Mouse (Mus musculus) ES-Bruce4 (cell line): Measurements from ENCODE around the gene Slc25a41. TPM values are rescaled to one million over a fixed set of nuclear protein-coding genes. Genes with fewer than 3 reads are reported as not detected.
A peak's percentile ranks its signal among the peaks of the same experiment; 100 is the strongest.

Source experiments
- H3K27ac ChIP-seq: 2 replicates; pipeline ENCODE4 v1.5.1; 2012; ENCODE audit warnings: low read length, inconsistent platforms; ENCODE audit not compliant: insufficient read depth
- H3K27me3 ChIP-seq: 2 replicates; pipeline ENCODE4 v1.6.1; 2012; ENCODE audit warnings: mild to moderate bottlenecking, low read length, inconsistent platforms; ENCODE audit not compliant: control insufficient read depth, poor library complexity, insufficient read depth, severe bottlenecking
- H3K36me3 ChIP-seq: 2 replicates; pipeline ENCODE4 v1.6.1; 2012; ENCODE audit warnings: inconsistent platforms, mild to moderate bottlenecking, low read length, moderate library complexity; ENCODE audit not compliant: control insufficient read depth, poor library complexity, insufficient read depth, severe bottlenecking
- H3K4me1 ChIP-seq: one replicate; pipeline ENCODE4 v1.8.1; 2011; ENCODE audit warnings: low read length; ENCODE audit not compliant: control insufficient read depth, insufficient read depth
- H3K4me3 ChIP-seq: 2 replicates; pipeline ENCODE4 v1.5.1; 2011; ENCODE audit warnings: low read depth, mild to moderate bottlenecking, low read length
- H3K9ac ChIP-seq: 2 replicates; pipeline ENCODE4 v1.6.1; 2012; ENCODE audit warnings: low read depth, mild to moderate bottlenecking, inconsistent platforms; ENCODE audit not compliant: poor library complexity, severe bottlenecking
- H3K9me3 ChIP-seq: replicated peaks from 2 replicates; pipeline ENCODE4 v1.6.1; 2012; ENCODE audit warnings: mild to moderate bottlenecking, low read length, inconsistent platforms; ENCODE audit not compliant: control insufficient read depth, poor library complexity, insufficient read depth, severe bottlenecking
- CTCF ChIP-seq: IDR thresholded peaks from one replicate; pipeline ENCODE4 v1.8.1; 2011; ENCODE audit warnings: low read depth, low read length
- EP300 ChIP-seq: IDR thresholded peaks from 2 replicates; pipeline ENCODE4 v1.6.1; 2011; ENCODE audit warnings: low read depth, low read length; ENCODE audit not compliant: insufficient read depth
- POLR2A ChIP-seq: IDR thresholded peaks from one replicate; pipeline ENCODE4 v1.8.1; 2011; ENCODE audit warnings: low read length; ENCODE audit not compliant: insufficient read depth
- polyA plus RNA-seq: library from polyadenylated mRNA; stranded (reverse); fragments of >200 nt; gene quantifications from 2 replicates; pipeline ENCODE4 v1.2.4, GENCODE M21; 2011; ENCODE audit warnings: low read depth; ENCODE audit not compliant: missing spikeins, insufficient read depth, insufficient read length

Slc25a41 gene
- not detected in 2 replicates for polyA plus RNA-seq

- H3K27me3 ChIP-seq = no peaks in the 10 kb centered on the region
- no peak within 1 kb of the TSS for H3K27ac ChIP-seq
- no peak within 1 kb of the TSS for H3K4me3 ChIP-seq
- H3K9me3 ChIP-seq = no peaks in the 10 kb centered on the region
- no peak within 1 kb of the TSS for H3K9ac ChIP-seq
- TF ChIP-seq EP300 = no peak
- no peak for TF ChIP-seq POLR2A
- TF ChIP-seq CTCF = no peak
- no peaks in the 10 kb centered on the region for H3K36me3 ChIP-seq
- H3K4me1 ChIP-seq = no peaks in the 10 kb centered on the region
Measured at GRCm38 (mm10) chr17:57041554-57041953, at the start of gene Slc25a41. Slc25a41 (minus strand) TSS chr17:57041654.

GRCm38 (mm10) chr17:57087049-57087832, 45.8 kb upstream of the Slc25a41 start, which contains the start of gene Tubb4a:
Tubb4a (minus strand) TSS chr17:57087782.
- H3K4me3 ChIP-seq = peak within 1 kb of the TSS; percentile 42

GRCm38 (mm10) chr17:57085970-57086757, 44.7 kb upstream of the Slc25a41 start:
- Histone ChIP-seq H3K9me3 (no peaks in the 10 kb centered on the region), H3K36me3 (no peaks in the 10 kb centered on the region), H3K9ac (no peak overlapping the region), H3K27me3 (no peaks in the 10 kb centered on the region), H3K27ac (no peak overlapping the region), H3K4me3 (no peak overlapping the region), H3K4me1 (no peaks in the 10 kb centered on the region)
- TF ChIP-seq POLR2A = no peak
- TF ChIP-seq CTCF = no peak
- TF ChIP-seq EP300 = no peak

More at GRCm38 (mm10) chr17:57087049-57087832, 45.8 kb upstream of the Slc25a41 start, which contains the start of gene Tubb4a:
- Histone ChIP-seq H3K27ac (no peak within 1 kb of the TSS), H3K9ac (no peak within 1 kb of the TSS), H3K9me3 (no peaks in the 10 kb centered on the region), H3K27me3 (no peaks in the 10 kb centered on the region), H3K4me1 (no peaks in the 10 kb centered on the region), H3K36me3 (no peaks in the 10 kb centered on the region)
- TF ChIP-seq CTCF (no peak), POLR2A (no peak)

- TF ChIP-seq POLR2A (no peak), EP300 (no peak), CTCF (no peak)
- Histone ChIP-seq H3K4me3 (no peak overlapping the region), H3K27me3 (no peaks in the 10 kb centered on the region), H3K27ac (no peak overlapping the region), H3K9me3 (no peaks in the 10 kb centered on the region), H3K4me1 (peaks cover 2% of the 10 kb centered on the region), H3K9ac (no peak overlapping the region), H3K36me3 (no peaks in the 10 kb centered on the region)
Measured at GRCm38 (mm10) chr17:57082481-57082880, 41.0 kb upstream of the Slc25a41 start.

- H3K4me1 ChIP-seq = peaks cover 2% of the 10 kb centered on the region
- H3K4me3 ChIP-seq = no peak overlapping the region
Measured at GRCm38 (mm10) chr17:57081234-57081842, 39.9 kb upstream of the Slc25a41 start.

GRCm38 (mm10) chr17:57079919-57080318, 38.5 kb upstream of the Slc25a41 start:
- H3K9ac ChIP-seq = no peak overlapping the region
- H3K27ac ChIP-seq = no peak overlapping the region
- no peaks in the 10 kb centered on the region for H3K36me3 ChIP-seq
- no peaks in the 10 kb centered on the region for H3K27me3 ChIP-seq
- no peaks in the 10 kb centered on the region for H3K9me3 ChIP-seq
- H3K4me3 ChIP-seq = no peak overlapping the region
- peaks cover 2% of the 10 kb centered on the region for H3K4me1 ChIP-seq
- TF ChIP-seq EP300 (no peak), POLR2A (no peak), CTCF (no peak)

More at GRCm38 (mm10) chr17:57081234-57081842, 39.9 kb upstream of the Slc25a41 start:
- TF ChIP-seq EP300 = no peak
- no peak for TF ChIP-seq CTCF
- TF ChIP-seq POLR2A = no peak
- Histone ChIP-seq H3K36me3 (no peaks in the 10 kb centered on the region), H3K27ac (no peak overlapping the region), H3K9me3 (no peaks in the 10 kb centered on the region), H3K9ac (no peak overlapping the region), H3K27me3 (no peaks in the 10 kb centered on the region)
